Mouse (Mus musculus) midbrain, embryonic 12.5 days (tissue): ENCODE results near the gene Smim4. TPM values are rescaled to one million over a fixed set of nuclear protein-coding genes. Genes with fewer than 3 reads are reported as not detected.

Experiments used
- polyA plus RNA-seq: library from polyadenylated mRNA; unstranded; fragments of >200 nt; fragmentation: Nextera tagmentation; extraction: Ambion mirVana; gene quantifications from 2 replicates; pipeline ENCODE4 v1.2.1, GENCODE M21; 2016

Smim4 gene
- polyA plus RNA-seq, 1 experiment from 2014 or later: 61.1 TPM

Other genes with a start within 250 kb of the Smim4 start
- gene Mustn1, start 249.8 kb downstream of the Smim4 start, polyA plus RNA-seq: 0.43 and 0.68 TPM in 2 replicates
- not detected in 2 replicates for gene Itih4, start 242.5 kb downstream of the Smim4 start, polyA plus RNA-seq
- 0.34 and 0.55 TPM in 2 replicates for gene Itih3, start 205.2 kb downstream of the Smim4 start, polyA plus RNA-seq
- gene Itih1, start 185.7 kb downstream of the Smim4 start, polyA plus RNA-seq: not detected in 2 replicates
- 20.1 and 22.6 TPM in 2 replicates for gene Nek4, start 177.6 kb downstream of the Smim4 start, polyA plus RNA-seq
- gene Glt8d1, start 127.6 kb downstream of the Smim4 start, polyA plus RNA-seq: 67.9 and 69.0 TPM in 2 replicates
- 277 and 281 TPM in 2 replicates for gene Spcs1, start 127.3 kb downstream of the Smim4 start, polyA plus RNA-seq
- 214 and 226 TPM in 2 replicates for gene Pbrm1, start 109.8 kb downstream of the Smim4 start, polyA plus RNA-seq
- 79.5 and 80.7 TPM in 2 replicates for gene Gnl3, start 109.8 kb downstream of the Smim4 start, polyA plus RNA-seq
- 446 and 464 TPM in 2 replicates for gene Nt5dc2, start 2.1 kb upstream of the Smim4 start, polyA plus RNA-seq
- 39.7 and 40.3 TPM in 2 replicates for gene Stab1, start 39.7 kb upstream of the Smim4 start, polyA plus RNA-seq
- gene Tnnc1, start 79.4 kb upstream of the Smim4 start, polyA plus RNA-seq: 1.9 and 3.0 TPM in 2 replicates
- gene Nisch, start 88.0 kb upstream of the Smim4 start, polyA plus RNA-seq: 463 and 480 TPM in 2 replicates
- 0.69 and 1.1 TPM in 2 replicates for gene Sema3g, start 88.9 kb upstream of the Smim4 start, polyA plus RNA-seq
- 12.0 and 12.2 TPM in 2 replicates for gene Phf7, start 122.4 kb upstream of the Smim4 start, polyA plus RNA-seq
- 124 and 127 TPM in 2 replicates for gene Bap1, start 122.5 kb upstream of the Smim4 start, polyA plus RNA-seq
- gene Dnah1, start 194.9 kb upstream of the Smim4 start, polyA plus RNA-seq: 6.0 and 6.4 TPM in 2 replicates
- 51.4 and 55.8 TPM in 2 replicates for gene Capn7, start 207.7 kb upstream of the Smim4 start, polyA plus RNA-seq